Mouse (Mus musculus): ENCODE results near the gene Angptl7.

- TF ChIP-seq CTCF (IDR thresholded peaks at IDR 0.05; ENCODE audit: low read depth) (peak; percentile 37), EP300 (optimal IDR thresholded peaks at IDR 0.05) (no peak)
Observed at GRCm38 (mm10) chr4:148461772-148462171, 38.5 kb downstream of the Angptl7 start.
